Comparison of ENCODE assay signal across 8 mouse cellular contexts in the genomic region with DNA sequence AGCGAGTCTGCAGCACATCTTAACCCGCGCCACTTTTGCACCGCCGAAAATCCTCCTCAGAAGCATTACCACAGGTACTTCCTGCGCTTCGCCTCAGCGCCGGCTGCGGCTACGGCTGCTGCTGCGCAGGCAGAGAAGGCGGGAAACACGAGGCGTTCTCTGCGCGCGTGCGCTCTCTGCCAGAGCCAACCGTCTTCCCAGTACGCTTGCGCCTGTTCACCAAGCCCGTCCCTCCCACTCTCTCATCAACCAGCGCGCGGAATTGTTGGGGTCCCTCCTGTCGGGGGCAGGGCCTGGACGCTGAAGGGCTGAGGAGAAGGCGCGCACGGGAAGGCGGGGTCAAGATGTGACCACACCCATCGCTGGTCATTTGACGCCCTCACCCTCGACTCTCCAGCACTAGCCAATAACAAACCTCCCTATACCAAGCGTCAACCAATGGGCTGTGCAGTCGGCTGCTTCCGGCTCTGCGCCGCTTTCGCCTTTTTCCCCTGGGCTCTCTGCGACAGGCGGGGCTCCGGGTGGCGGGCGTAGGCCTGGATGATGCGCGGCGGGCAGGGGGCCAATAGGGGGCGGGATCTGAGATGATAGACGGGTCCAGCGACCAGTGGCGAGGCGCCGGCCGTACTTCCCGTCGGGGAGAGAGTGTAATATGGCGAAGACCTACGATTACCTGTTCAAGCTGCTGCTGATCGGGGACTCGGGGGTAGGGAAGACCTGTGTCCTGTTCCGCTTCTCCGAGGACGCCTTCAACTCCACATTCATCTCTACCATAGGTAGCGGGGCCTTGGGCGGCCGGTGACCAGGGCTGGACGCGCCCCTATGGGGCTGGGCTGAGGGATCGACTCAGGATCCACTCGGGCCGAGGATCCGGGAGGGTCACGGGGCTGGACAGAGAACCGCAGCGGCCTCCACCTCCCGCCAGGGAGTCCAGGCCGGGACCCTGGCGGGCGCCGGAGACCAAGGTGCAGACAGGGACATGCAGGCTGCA. TPM values are rescaled to one million over a fixed set of nuclear protein-coding genes. Genes with fewer than 3 reads are reported as not detected.
DNase-seq lines count a peak whose midpoint lies in the region; ATAC-seq and TF ChIP-seq lines count a peak whose summit lies in the region.

Gene Rab8a, plus strand, starts transcription at position 494 of the 991 bp plus-strand sequence.

- ATAC-seq in embryonic facial prominence, embryonic 15.5 days (ENCODE audit: insufficient number of reproducible peaks, low FRiP score, low TSS enrichment, low read depth): peak; percentile 99
- ATAC-seq in limb, embryonic 14.5 days (ENCODE audit: low FRiP score, low read depth): peak; percentile 99
- peak; percentile 99 for ATAC-seq in midbrain, postnatal 0 days (ENCODE audit: low FRiP score)

- peak; percentile 95 for TF ChIP-seq POLR2A in bone marrow, adult 2 months (IDR thresholded peaks at IDR 0.05; ENCODE audit: borderline replicate concordance, control insufficient read depth, low read depth, low read length)
- TF ChIP-seq POLR2A in limb, embryonic 14.5 days (IDR thresholded peaks at IDR 0.05; ENCODE audit: borderline replicate concordance, extremely low read depth, insufficient read depth, insufficient read length): peak; percentile 82; the same call in 1 of the 2 replicates

- H3K36me3 ChIP-seq in embryonic facial prominence, embryonic 15.5 days: 0 out of 2 replicates have a peak, but pooled peaks cover 5% of the 10 kb centered on the region
- peaks cover 7% of the 10 kb centered on the region; the same call in 1 of the 2 replicates for H3K36me3 ChIP-seq in limb, embryonic 14.5 days (ENCODE audit: control insufficient read depth, insufficient read depth, low read length)
- H3K36me3 ChIP-seq in midbrain, postnatal 0 days (ENCODE audit: insufficient read depth, low read length): no peaks in the 10 kb centered on the region; the same call in 1 of the 2 replicates

- peak within 1 kb of the TSS; percentile 92 for H3K27ac ChIP-seq in bone marrow, adult 2 months (ENCODE audit: control insufficient read depth, insufficient read depth, low read depth, low read length, poor library complexity)
- peak within 1 kb of the TSS; percentile 83 for H3K27ac ChIP-seq in embryonic facial prominence, embryonic 15.5 days (replicated peaks)
- H3K27ac ChIP-seq in limb, embryonic 14.5 days (replicated peaks; ENCODE audit: low read depth, low read length): peak within 1 kb of the TSS; percentile 68
- peak within 1 kb of the TSS; percentile 85 for H3K27ac ChIP-seq in midbrain, postnatal 0 days (ENCODE audit: low read depth, low read length)

- H3K9ac ChIP-seq in embryonic facial prominence, embryonic 15.5 days: peak within 1 kb of the TSS; percentile 77
- peak within 1 kb of the TSS; percentile 89 for H3K9ac ChIP-seq in limb, embryonic 14.5 days (ENCODE audit: low read depth, low read length, severe bottlenecking)
- H3K9ac ChIP-seq in midbrain, postnatal 0 days (replicated peaks; ENCODE audit: low read length, poor library complexity, severe bottlenecking): peak within 1 kb of the TSS; percentile 81

- H3K4me2 ChIP-seq in embryonic facial prominence, embryonic 15.5 days (replicated peaks): peak within 1 kb of the TSS; percentile 80
- peak within 1 kb of the TSS; percentile 85 for H3K4me2 ChIP-seq in limb, embryonic 14.5 days (replicated peaks; ENCODE audit: low read depth, low read length, severe bottlenecking)
- H3K4me2 ChIP-seq in midbrain, postnatal 0 days (ENCODE audit: low read depth, low read length, poor library complexity, severe bottlenecking): peak within 1 kb of the TSS; percentile 75

- peaks cover 6% of the 10 kb centered on the region for H3K4me1 ChIP-seq in bone marrow, adult 2 months (ENCODE audit: control insufficient read depth, insufficient read depth, low read length)
- H3K4me1 ChIP-seq in embryonic facial prominence, embryonic 15.5 days: peaks cover 25% of the 10 kb centered on the region
- peaks cover 12% of the 10 kb centered on the region for H3K4me1 ChIP-seq in limb, embryonic 14.5 days (ENCODE audit: control insufficient read depth, insufficient read depth, low read length)
- H3K4me1 ChIP-seq in midbrain, postnatal 0 days (ENCODE audit: insufficient read depth, low read length): peaks cover 7% of the 10 kb centered on the region; the same call in 1 of the 2 replicates

- no peaks in the 10 kb centered on the region for H3K9me3 ChIP-seq in embryonic facial prominence, embryonic 15.5 days (replicated peaks)
- H3K9me3 ChIP-seq in limb, embryonic 14.5 days (ENCODE audit: control insufficient read depth, low read length): no peaks in the 10 kb centered on the region
- no peaks in the 10 kb centered on the region for H3K9me3 ChIP-seq in midbrain, postnatal 0 days (ENCODE audit: low read length)

- DNase-seq in 416B (ENCODE audit: low read depth): peak; percentile 100
- peak; percentile 100 for DNase-seq in heart, adult 8-10 months (ENCODE audit: low spot score)
- peak; percentile 100 for DNase-seq in kidney, adult 9 months
- DNase-seq in limb, embryonic 14.5 days (ENCODE audit: low spot score): peak; percentile 100
- peak; percentile 100 for DNase-seq in midbrain, postnatal 0 days (ENCODE audit: low spot score)
- DNase-seq in spleen, postnatal 14 days (ENCODE audit: low spot score in 2 of 2): peak; percentile 99 to 100

- TF ChIP-seq CTCF in bone marrow, adult 2 months (IDR thresholded peaks at IDR 0.05; ENCODE audit: control insufficient read depth, insufficient read depth, low read length): no peak
- TF ChIP-seq CTCF in midbrain, postnatal 0 days (IDR thresholded peaks at IDR 0.05): peak; percentile 33

- under 1% methylated on average over 82 of the region's 82 CpGs for WGBS in bone marrow, adult 2 months
- under 1% methylated on average over 82 of the region's 82 CpGs for WGBS in embryonic facial prominence, embryonic 15.5 days
- under 1% methylated on average over 81 of the region's 82 CpGs for WGBS in limb, embryonic 14.5 days
- WGBS in midbrain, postnatal 0 days: under 1% methylated on average over 75 of the region's 82 CpGs

- H3K27me3 ChIP-seq in embryonic facial prominence, embryonic 15.5 days: no peaks in the 10 kb centered on the region
- H3K27me3 ChIP-seq in limb, embryonic 14.5 days (ENCODE audit: control insufficient read depth, insufficient read depth, low read length): no peaks in the 10 kb centered on the region
- H3K27me3 ChIP-seq in midbrain, postnatal 0 days (ENCODE audit: insufficient read depth, low read length): no peaks in the 10 kb centered on the region

- H3K4me3 ChIP-seq in bone marrow, adult 2 months (replicated peaks; ENCODE audit: control insufficient read depth, low read depth, low read length): peak within 1 kb of the TSS; percentile 78
- H3K4me3 ChIP-seq in embryonic facial prominence, embryonic 15.5 days (replicated peaks): peak within 1 kb of the TSS; percentile 68
- H3K4me3 ChIP-seq in limb, embryonic 14.5 days (replicated peaks; ENCODE audit: low read length): peak within 1 kb of the TSS; percentile 98
- H3K4me3 ChIP-seq in midbrain, postnatal 0 days (ENCODE audit: low read depth, low read length): peak within 1 kb of the TSS; percentile 86

RNA-seq across cellular contexts. Expression of gene Rab8a, which starts in this region (rescaled TPM):
- polyA plus RNA-seq in bone marrow, adult 2 months (2011; ENCODE audit: insufficient read depth, insufficient read length, low replicate concordance, missing spikeins): 36.5 and 38.5 TPM in 2 replicates
- 113 and 116 TPM in 2 replicates for polyA plus RNA-seq in embryonic facial prominence, embryonic 15.5 days (2015; fragmentation: Nextera tagmentation; extraction: Ambion mirVana)
- 10 to 100 TPM; 14.6 to 25.3 (median 19.5) TPM for total RNA-seq in heart, adult 8-10 months (2022)
- polyA plus RNA-seq in limb, embryonic 14.5 days (2012; rRNA removed): 85.2 and 142 TPM in 2 replicates
- polyA plus RNA-seq in limb, embryonic 14.5 days (2014; fragmentation: Nextera tagmentation; extraction: Ambion mirVana): 84.4 and 89.0 TPM in 2 replicates
- 32.9 and 43.0 TPM in 2 replicates for total RNA-seq in midbrain, postnatal 0 days (2014; rRNA removed)
- 66.7 and 66.9 TPM in 2 replicates for polyA plus RNA-seq in midbrain, postnatal 0 days (2015; fragmentation: Nextera tagmentation; extraction: Ambion mirVana)

Comparison
In these comparisons a context has a peak if more than half of its experiments do, and no peak if none do; other contexts are left out.
1. Peak in every context shown above with its lines: DNase-seq, ATAC-seq, H3K4me3 ChIP-seq and H3K27ac ChIP-seq.